Mouse (Mus musculus): ENCODE data around the gene Tpx2. TPM values are rescaled to one million over a fixed set of nuclear protein-coding genes. Genes with fewer than 3 reads are reported as not detected.
A peak's percentile ranks its signal among the peaks of the same experiment; 100 is the strongest.

Gene Tpx2
- polyA plus RNA-seq, 1 experiment from 2014 or later: 88.3 TPM

DNA sequence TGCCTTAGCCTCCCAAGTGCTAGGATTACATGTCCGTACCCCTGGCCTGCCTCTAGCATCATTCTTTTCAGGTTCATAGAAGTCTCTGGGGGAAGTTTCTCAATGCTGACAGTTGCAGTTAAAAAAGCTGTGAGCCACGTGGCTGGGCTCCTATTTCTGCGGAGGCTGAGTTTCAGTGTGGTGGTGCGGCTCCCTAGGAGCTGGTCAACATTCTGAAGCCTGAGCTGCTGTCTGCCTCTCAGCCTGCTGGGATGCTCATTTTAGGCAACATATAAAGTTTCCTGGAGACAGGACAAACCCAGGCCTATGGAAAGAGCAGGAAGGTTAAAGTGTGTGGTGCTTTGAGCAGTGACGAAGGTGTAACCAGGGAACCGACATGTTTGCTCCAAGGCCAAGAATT, 51.2 kb downstream of the Tpx2 start:
- no peak overlapping the region for H3K4me2 ChIP-seq (ENCODE audit: low read length)
- no peaks in the 10 kb centered on the region for H3K4me1 ChIP-seq (replicated peaks; ENCODE audit: control insufficient read depth, insufficient read depth, low read length)
- H3K4me3 ChIP-seq (ENCODE audit: low read depth, low read length): no peak overlapping the region
- ATAC-seq (replicated peaks; ENCODE audit: low FRiP score, low TSS enrichment, low read depth) (no peak), DNase-seq (ENCODE audit: low spot score) (no peak)
- no peaks in the 10 kb centered on the region for H3K9me3 ChIP-seq (ENCODE audit: control insufficient read depth, low read length)
- no peaks in the 10 kb centered on the region for H3K27me3 ChIP-seq (replicated peaks; ENCODE audit: control insufficient read depth, insufficient read depth, low read length)
- no peak overlapping the region for H3K27ac ChIP-seq (ENCODE audit: low read depth)
- peaks cover 18% of the 10 kb centered on the region for H3K36me3 ChIP-seq (ENCODE audit: control insufficient read depth, insufficient read depth, low read length)
- H3K9ac ChIP-seq (ENCODE audit: low read length): no peak overlapping the region
- 74% methylated on average over 6 of the region's 6 CpGs for WGBS

DNA sequence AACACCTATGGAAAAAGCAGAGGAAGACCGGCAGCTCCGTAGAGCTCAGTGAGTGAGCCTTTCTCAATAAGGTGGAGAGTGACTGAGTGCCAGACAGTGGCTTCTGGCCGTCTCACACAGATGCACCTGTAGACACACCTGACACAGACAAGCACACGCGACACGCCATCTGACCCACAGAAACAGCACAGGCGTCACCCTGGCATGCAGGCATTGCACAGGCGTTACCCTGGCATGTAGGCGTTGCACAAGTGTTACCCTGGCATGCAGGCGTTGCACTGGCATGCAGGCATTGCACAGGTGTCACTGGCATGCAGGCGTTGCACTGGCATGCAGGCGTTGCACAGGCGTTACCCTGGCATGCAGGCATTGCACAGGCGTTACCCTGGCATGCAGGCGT, 53.5 kb downstream of the Tpx2 start:
- 92% methylated on average over 15 of the region's 15 CpGs for WGBS
- DNase-seq (ENCODE audit: low spot score): no peak

DNA sequence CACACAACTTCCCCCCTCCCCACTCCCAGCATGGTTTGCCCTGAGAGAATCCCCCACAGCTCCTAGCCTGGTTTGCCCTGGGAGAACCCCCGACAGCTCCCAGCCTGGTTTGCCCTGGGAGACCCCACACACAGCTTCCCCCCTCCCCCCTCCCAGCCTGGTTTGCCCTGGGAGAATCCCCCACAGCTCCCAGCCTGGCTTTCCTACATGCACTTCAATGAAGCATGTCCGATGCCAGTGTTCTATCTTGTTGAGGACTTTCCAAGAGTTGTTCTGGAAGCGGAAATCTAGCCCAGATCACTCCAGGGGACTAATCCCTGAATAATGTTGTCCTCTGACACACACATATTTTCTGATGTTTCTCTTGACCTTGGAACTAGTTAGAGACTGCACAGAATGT, 54.9 kb downstream of the Tpx2 start:
- Histone ChIP-seq H3K4me1 (replicated peaks; ENCODE audit: control insufficient read depth, insufficient read depth, low read length) (peaks cover 16% of the 10 kb centered on the region), H3K27me3 (replicated peaks; ENCODE audit: control insufficient read depth, insufficient read depth, low read length) (no peaks in the 10 kb centered on the region), H3K9ac (ENCODE audit: low read length) (no peak overlapping the region), H3K9me3 (ENCODE audit: control insufficient read depth, low read length) (no peaks in the 10 kb centered on the region), H3K36me3 (ENCODE audit: control insufficient read depth, insufficient read depth, low read length) (no peaks in the 10 kb centered on the region), H3K27ac (ENCODE audit: low read depth) (no peak overlapping the region), H3K4me3 (ENCODE audit: low read depth, low read length) (no peak overlapping the region), H3K4me2 (ENCODE audit: low read length) (no peak overlapping the region)
- DNase-seq (ENCODE audit: low spot score) (no peak), ATAC-seq (replicated peaks; ENCODE audit: low FRiP score, low TSS enrichment, low read depth) (no peak)
- 47% methylated on average over 3 of the region's 3 CpGs for WGBS

More for the DNA sequence above, 53.5 kb downstream of the Tpx2 start:
- Histone ChIP-seq H3K4me1 (replicated peaks; ENCODE audit: control insufficient read depth, insufficient read depth, low read length) (peaks cover 9% of the 10 kb centered on the region), H3K9ac (ENCODE audit: low read length) (no peak overlapping the region), H3K36me3 (ENCODE audit: control insufficient read depth, insufficient read depth, low read length) (no peaks in the 10 kb centered on the region), H3K4me3 (ENCODE audit: low read depth, low read length) (no peak overlapping the region), H3K27ac (ENCODE audit: low read depth) (no peak overlapping the region), H3K27me3 (replicated peaks; ENCODE audit: control insufficient read depth, insufficient read depth, low read length) (no peaks in the 10 kb centered on the region), H3K4me2 (ENCODE audit: low read length) (no peak overlapping the region), H3K9me3 (ENCODE audit: control insufficient read depth, low read length) (no peaks in the 10 kb centered on the region)
- no peak for ATAC-seq (replicated peaks; ENCODE audit: low FRiP score, low TSS enrichment, low read depth)

DNA sequence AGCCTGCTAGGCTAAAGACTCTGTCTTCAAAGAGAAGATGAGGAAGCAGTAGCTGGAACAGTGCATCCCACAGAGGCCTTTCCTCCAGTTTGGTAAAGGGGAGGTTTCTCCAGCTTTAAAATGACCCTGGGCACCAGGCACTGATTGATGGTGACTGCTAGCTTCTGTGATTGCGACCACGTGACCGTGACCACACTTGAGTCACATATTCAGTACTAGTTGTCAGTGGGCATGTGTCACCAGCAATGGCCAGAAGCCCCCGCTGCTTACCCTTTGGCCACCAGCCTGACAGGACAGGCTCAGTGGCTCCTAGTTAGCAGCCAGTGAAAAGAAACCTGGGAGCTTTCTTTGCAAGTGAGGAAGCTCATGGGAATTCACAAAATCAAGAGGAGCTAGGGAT, 55.8 kb downstream of the Tpx2 start:
- no peak overlapping the region for H3K27ac ChIP-seq (ENCODE audit: low read depth)
- ATAC-seq (replicated peaks; ENCODE audit: low FRiP score, low TSS enrichment, low read depth) (no peak), DNase-seq (ENCODE audit: low spot score) (no peak)
- H3K9me3 ChIP-seq (ENCODE audit: control insufficient read depth, low read length): no peaks in the 10 kb centered on the region
- WGBS: 84% methylated on average over 4 of the region's 4 CpGs
- H3K4me1 ChIP-seq (replicated peaks; ENCODE audit: control insufficient read depth, insufficient read depth, low read length): peaks cover 16% of the 10 kb centered on the region
- H3K4me2 ChIP-seq (ENCODE audit: low read length): no peak overlapping the region
- no peaks in the 10 kb centered on the region for H3K27me3 ChIP-seq (replicated peaks; ENCODE audit: control insufficient read depth, insufficient read depth, low read length)
- no peaks in the 10 kb centered on the region for H3K36me3 ChIP-seq (ENCODE audit: control insufficient read depth, insufficient read depth, low read length)
- H3K9ac ChIP-seq (ENCODE audit: low read length): no peak overlapping the region
- H3K4me3 ChIP-seq (ENCODE audit: low read depth, low read length): no peak overlapping the region

DNA sequence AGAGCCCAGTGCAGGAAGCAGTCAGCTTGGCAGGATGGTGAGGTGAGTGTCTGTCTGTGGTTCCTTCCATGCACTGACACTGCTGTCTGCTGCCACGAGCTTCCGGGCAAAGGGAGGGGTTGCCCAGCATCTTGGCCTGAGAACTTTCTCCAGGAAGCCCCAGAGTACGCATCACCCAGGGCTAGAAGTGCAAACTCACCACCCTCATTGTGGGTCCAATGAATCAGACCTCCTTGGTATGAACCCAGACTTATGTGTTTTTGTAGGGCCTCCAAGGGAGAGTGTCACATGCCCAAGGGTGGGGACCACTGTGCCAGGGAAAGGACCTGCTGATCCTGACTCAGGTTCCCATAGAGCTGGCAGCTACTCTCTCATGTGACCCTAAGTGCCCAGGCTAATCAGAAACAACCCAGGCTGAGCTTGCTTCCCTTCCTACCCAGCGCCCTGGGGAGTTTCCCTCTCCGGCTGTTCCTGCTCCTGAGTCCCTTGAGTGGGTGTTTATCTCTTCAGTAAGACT, 56.4 kb downstream of the Tpx2 start:
- 58% methylated on average over 5 of the region's 5 CpGs for WGBS
- no peaks in the 10 kb centered on the region for H3K9me3 ChIP-seq (ENCODE audit: control insufficient read depth, low read length)

DNA sequence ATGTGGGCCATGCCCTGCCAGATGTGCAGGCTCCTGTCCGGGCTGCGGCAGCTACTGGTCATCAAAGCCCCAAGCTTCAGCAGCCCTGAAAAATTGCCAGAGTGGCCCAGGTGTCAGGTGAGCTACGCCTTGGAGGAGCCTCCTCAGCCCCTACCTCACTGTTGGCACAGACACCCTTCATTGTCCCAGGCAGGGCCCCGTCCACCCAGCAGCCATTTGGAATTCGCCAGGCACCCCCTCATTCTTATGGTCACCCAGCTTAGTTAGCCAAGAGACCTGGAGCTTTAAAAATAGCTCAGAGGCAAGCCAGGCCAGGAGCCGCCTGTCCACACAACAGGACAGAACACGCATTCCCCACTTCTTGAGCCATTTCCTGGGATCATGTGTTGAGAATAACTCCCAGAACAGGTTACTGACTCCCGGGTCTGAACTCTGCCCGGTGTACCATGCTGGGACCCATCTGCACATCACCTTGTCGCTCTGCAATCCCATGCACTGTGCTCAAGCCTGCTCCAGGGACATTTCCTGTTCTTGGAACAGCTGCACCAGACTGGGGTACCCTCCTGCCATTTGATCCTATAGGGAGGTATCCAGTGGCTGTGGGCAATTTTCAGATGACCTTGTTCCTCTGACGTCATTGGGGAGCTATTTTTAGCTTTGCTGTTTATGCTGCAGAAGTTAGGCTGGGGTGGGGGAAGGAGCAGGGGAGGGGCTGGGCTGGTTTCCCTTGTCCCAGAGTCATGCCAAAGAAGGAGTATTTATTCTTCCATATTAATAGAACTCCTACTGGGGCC, 57.5 kb downstream of the Tpx2 start:
- H3K4me1 ChIP-seq (replicated peaks; ENCODE audit: control insufficient read depth, insufficient read depth, low read length): peaks cover 16% of the 10 kb centered on the region
- ATAC-seq (replicated peaks; ENCODE audit: low FRiP score, low TSS enrichment, low read depth): peak; percentile 29; the same call in 1 of the 2 replicates
- H3K4me2 ChIP-seq (ENCODE audit: low read length): no peak overlapping the region
- no peak for DNase-seq (ENCODE audit: low spot score)
- H3K9ac ChIP-seq (ENCODE audit: low read length): no peak overlapping the region
- H3K27me3 ChIP-seq (replicated peaks; ENCODE audit: control insufficient read depth, insufficient read depth, low read length): peaks cover under 1% of the 10 kb centered on the region; the same call in 1 of the 2 replicates
- H3K36me3 ChIP-seq (ENCODE audit: control insufficient read depth, insufficient read depth, low read length): no peaks in the 10 kb centered on the region
- H3K27ac ChIP-seq (ENCODE audit: low read depth): no peak overlapping the region
- H3K9me3 ChIP-seq (ENCODE audit: control insufficient read depth, low read length): no peaks in the 10 kb centered on the region
- 45% methylated on average over 11 of the region's 11 CpGs for WGBS
- no peak overlapping the region for H3K4me3 ChIP-seq (ENCODE audit: low read depth, low read length)

More for the DNA sequence above, 56.4 kb downstream of the Tpx2 start:
- H3K4me1 ChIP-seq (replicated peaks; ENCODE audit: control insufficient read depth, insufficient read depth, low read length): peaks cover 16% of the 10 kb centered on the region
- no peak overlapping the region for H3K4me2 ChIP-seq (ENCODE audit: low read length)
- no peak overlapping the region for H3K4me3 ChIP-seq (ENCODE audit: low read depth, low read length)
- H3K27ac ChIP-seq (ENCODE audit: low read depth): no peak overlapping the region
- no peak for ATAC-seq (replicated peaks; ENCODE audit: low FRiP score, low TSS enrichment, low read depth)
- no peaks in the 10 kb centered on the region for H3K27me3 ChIP-seq (replicated peaks; ENCODE audit: control insufficient read depth, insufficient read depth, low read length)
- DNase-seq (ENCODE audit: low spot score): no peak
- no peak overlapping the region for H3K9ac ChIP-seq (ENCODE audit: low read length)
- no peaks in the 10 kb centered on the region for H3K36me3 ChIP-seq (ENCODE audit: control insufficient read depth, insufficient read depth, low read length)

DNA sequence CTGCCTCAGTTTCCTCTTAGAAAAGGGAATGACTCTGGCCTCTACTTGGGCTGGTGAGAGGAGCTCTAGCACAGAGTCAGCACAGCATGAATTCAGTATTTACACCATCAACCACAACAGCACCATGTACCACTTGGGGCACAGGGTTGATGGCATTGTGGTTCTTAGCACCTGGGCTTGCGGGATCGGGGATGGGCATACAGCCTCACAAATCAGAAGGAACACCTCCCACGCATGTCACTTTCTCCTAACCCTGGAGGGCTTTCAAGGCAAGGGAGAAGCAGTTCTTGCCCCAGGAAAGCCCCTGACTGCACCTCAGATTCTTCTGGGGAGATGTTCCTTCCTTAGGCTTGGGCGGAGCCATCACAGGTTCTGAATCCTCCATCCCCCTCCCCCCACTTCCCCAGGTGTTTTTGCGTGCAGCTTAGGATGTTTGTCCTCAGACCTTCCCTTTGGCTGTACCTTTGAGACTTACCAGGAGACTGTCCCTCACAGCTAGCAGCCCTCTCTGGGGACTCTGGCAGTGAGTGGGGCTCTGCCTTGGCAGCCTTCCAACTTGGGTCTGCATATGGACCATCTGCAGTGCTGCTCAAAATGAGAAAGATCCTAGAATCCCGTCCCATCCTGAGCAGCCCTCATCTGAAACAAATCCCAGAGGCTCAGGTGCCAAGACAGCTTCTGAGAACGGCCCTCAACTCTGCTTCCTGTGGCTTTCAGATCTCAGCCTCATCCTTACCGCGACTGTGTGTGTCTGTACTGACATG, 58.7 kb downstream of the Tpx2 start:
- Histone ChIP-seq H3K9ac (ENCODE audit: low read length) (no peak overlapping the region), H3K9me3 (ENCODE audit: control insufficient read depth, low read length) (no peaks in the 10 kb centered on the region), H3K36me3 (ENCODE audit: control insufficient read depth, insufficient read depth, low read length) (no peaks in the 10 kb centered on the region), H3K4me2 (ENCODE audit: low read length) (no peak overlapping the region), H3K4me3 (ENCODE audit: low read depth, low read length) (no peak overlapping the region), H3K27ac (ENCODE audit: low read depth) (no peak overlapping the region), H3K4me1 (replicated peaks; ENCODE audit: control insufficient read depth, insufficient read depth, low read length) (peaks cover 16% of the 10 kb centered on the region), H3K27me3 (replicated peaks; ENCODE audit: control insufficient read depth, insufficient read depth, low read length) (peaks cover 13% of the 10 kb centered on the region)
- 51% methylated on average over 9 of the region's 9 CpGs for WGBS
- DNase-seq (ENCODE audit: low spot score) (no peak), ATAC-seq (replicated peaks; ENCODE audit: low FRiP score, low TSS enrichment, low read depth) (no peak)

DNA sequence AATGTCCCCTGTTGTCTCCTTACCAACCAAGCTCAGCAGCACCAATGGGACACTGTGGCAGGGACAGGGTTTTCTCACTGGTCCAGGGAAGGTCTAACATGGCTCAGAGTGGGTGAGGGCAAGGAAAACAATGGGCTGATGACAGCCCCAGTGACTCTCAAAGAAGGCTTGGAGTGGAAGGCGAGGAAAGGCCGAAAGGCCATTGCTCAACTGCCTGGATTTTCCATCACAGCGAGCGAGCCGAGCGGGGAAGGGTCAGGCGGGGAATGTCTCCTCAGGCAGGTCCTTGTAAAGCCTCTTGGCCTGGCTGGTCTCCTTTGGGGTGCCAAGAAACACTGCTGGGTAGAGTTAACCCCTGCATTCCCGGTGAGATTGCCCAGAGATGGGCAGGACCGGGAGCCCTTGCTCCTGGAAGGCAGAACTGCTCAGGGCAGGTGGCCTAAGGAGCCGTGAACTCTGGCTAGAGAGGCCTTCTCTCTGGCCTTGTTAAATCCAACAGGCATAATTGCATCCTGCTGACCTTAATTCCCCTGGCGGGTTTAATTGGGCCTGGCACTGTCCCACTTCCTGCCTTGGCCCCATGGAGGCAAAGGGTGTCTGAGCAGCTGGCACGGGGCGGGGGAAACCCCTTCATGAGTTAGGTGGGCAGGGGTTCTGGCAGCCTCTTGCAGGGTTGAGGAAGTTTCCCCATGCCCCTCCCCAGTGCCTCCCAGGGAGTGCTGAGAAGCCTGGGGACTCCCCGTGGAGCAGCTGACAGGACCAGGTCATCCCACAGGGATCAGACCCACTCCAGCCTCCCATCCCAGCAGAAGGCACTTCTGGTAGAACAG, 59.6 kb downstream of the Tpx2 start:
- WGBS: 68% methylated on average over 14 of the region's 14 CpGs
- Histone ChIP-seq H3K9ac (ENCODE audit: low read length) (no peak overlapping the region), H3K4me3 (ENCODE audit: low read depth, low read length) (no peak overlapping the region), H3K9me3 (ENCODE audit: control insufficient read depth, low read length) (no peaks in the 10 kb centered on the region), H3K36me3 (ENCODE audit: control insufficient read depth, insufficient read depth, low read length) (no peaks in the 10 kb centered on the region), H3K4me1 (replicated peaks; ENCODE audit: control insufficient read depth, insufficient read depth, low read length) (peaks cover 16% of the 10 kb centered on the region), H3K27ac (ENCODE audit: low read depth) (no peak overlapping the region), H3K27me3 (replicated peaks; ENCODE audit: control insufficient read depth, insufficient read depth, low read length) (peaks cover 22% of the 10 kb centered on the region), H3K4me2 (ENCODE audit: low read length) (no peak overlapping the region)
- DNase-seq (ENCODE audit: low spot score) (no peak), ATAC-seq (replicated peaks; ENCODE audit: low FRiP score, low TSS enrichment, low read depth) (no peak)
